Mouse (Mus musculus) kidney, adult 8-10 months (tissue): Measurements from ENCODE around the gene Mboat1.

Source experiments
- DNase-seq, 2 experiments: peaks; one replicate each; pipeline ENCODE4 v3.0.0; 2022

The Mboat1 gene

GRCm38 (mm10) chr13:30253636-30254264, 117.5 kb downstream of the Mboat1 start:
- peak; percentile 32 to 36 for DNase-seq

GRCm38 (mm10) chr13:30254421-30254820, 118.1 kb downstream of the Mboat1 start:
- no peak for DNase-seq

- DNase-seq = no peak
These were observed 122.5 kb downstream of the Mboat1 start for GRCm38 (mm10) chr13:30258802-30259201.

- no peak for DNase-seq
These were observed 123.0 kb downstream of the Mboat1 start for GRCm38 (mm10) chr13:30259326-30259725.

GRCm38 (mm10) chr13:30259912-30260560, 123.7 kb downstream of the Mboat1 start:
- DNase-seq = peak; percentile 61 to 82

GRCm38 (mm10) chr13:30263681-30264080, 127.4 kb downstream of the Mboat1 start:
- DNase-seq = no peak

GRCm38 (mm10) chr13:30264303-30264702, 128.0 kb downstream of the Mboat1 start:
- no peak for DNase-seq

GRCm38 (mm10) chr13:30264765-30265164, 128.5 kb downstream of the Mboat1 start:
- DNase-seq = no peak

GRCm38 (mm10) chr13:30266036-30266435, 129.7 kb downstream of the Mboat1 start:
- DNase-seq = no peak

GRCm38 (mm10) chr13:30272040-30272686, 135.9 kb downstream of the Mboat1 start:
- peak in 1 of 2 experiments; percentile 46 for DNase-seq
